Mouse (Mus musculus) hindbrain, embryonic 12.5 days (tissue): Measurements from ENCODE around the gene Agpat3. TPM values are rescaled to one million over a fixed set of nuclear protein-coding genes. Genes with fewer than 3 reads are reported as not detected.

Experiments used
- ATAC-seq: fragments of 200-750 bp; cut with Nextera tagmentation; 2 replicates; pipeline ENCODE4 v1.8.0; 2017; ENCODE audit warnings: moderate TSS enrichment; ENCODE audit not compliant: low FRiP score
- H3K27ac ChIP-seq: fragments of 300-500 bp; sonication (generic); 2 replicates; pipeline ENCODE4 v1.5.1; 2016; ENCODE audit warnings: mild to moderate bottlenecking
- H3K27me3 ChIP-seq: fragments of 300-500 bp; sonication (generic); 2 replicates; pipeline ENCODE4 v1.6.1; 2016; ENCODE audit warnings: mild to moderate bottlenecking
- H3K36me3 ChIP-seq: fragments of 300-500 bp; sonication (generic); 2 replicates; pipeline ENCODE4 v1.6.1; 2016; ENCODE audit warnings: mild to moderate bottlenecking
- H3K4me1 ChIP-seq: fragments of 300-500 bp; sonication (generic); 2 replicates; pipeline ENCODE4 v1.6.1; 2016
- H3K4me2 ChIP-seq: fragments of 300-500 bp; sonication (generic); replicated peaks from 2 replicates; pipeline ENCODE4 v1.6.1; 2016; ENCODE audit warnings: mild to moderate bottlenecking
- H3K4me3 ChIP-seq: fragments of 300-500 bp; sonication (generic); 2 replicates; pipeline ENCODE4 v1.5.1; 2016; ENCODE audit warnings: mild to moderate bottlenecking
- H3K9ac ChIP-seq: fragments of 300-500 bp; sonication (generic); 2 replicates; pipeline ENCODE4 v1.6.1; 2016; ENCODE audit warnings: mild to moderate bottlenecking, moderate library complexity
- H3K9me3 ChIP-seq: fragments of 300-500 bp; sonication (generic); replicated peaks from 2 replicates; pipeline ENCODE4 v1.6.1; 2016; ENCODE audit warnings: mild to moderate bottlenecking
- WGBS: fragments of 180-500 bp; shearing (Covaris S2); methylation state at CpG from one replicate; pipeline ENCODE4 v1.1.7; 2016; 5-methylcytosine and 5-hydroxymethylcytosine counted together
- polyA plus RNA-seq: library from polyadenylated mRNA; unstranded; fragments of >200 nt; fragmentation: Nextera tagmentation; extraction: Ambion mirVana; gene quantifications from 2 replicates; pipeline ENCODE4 v1.2.1, GENCODE M21; 2016

The Agpat3 gene
- polyA plus RNA-seq = 59.2 and 59.7 TPM in 2 replicates

GRCm38 (mm10) chr10:78351887-78352665 lies at the start of gene Agpat3:
Gene Agpat3, minus strand, starts transcription at chr10:78352489.
- Histone ChIP-seq H3K9me3 (no peaks in the 10 kb centered on the region), H3K4me1 (peaks cover 27% of the 10 kb centered on the region), H3K27ac (peak within 1 kb of the TSS; percentile 70), H3K9ac (peak within 1 kb of the TSS; percentile 98), H3K36me3 (no peaks in the 10 kb centered on the region), H3K4me2 (peak within 1 kb of the TSS; percentile 83), H3K4me3 (peak within 1 kb of the TSS; percentile 86), H3K27me3 (no peaks in the 10 kb centered on the region)
- peak; percentile 81 for ATAC-seq
- WGBS = 0% methylated on average over 68 of the region's 113 CpGs

GRCm38 (mm10) chr10:78401127-78401526 lies 48.8 kb upstream of the Agpat3 start:
- Histone ChIP-seq H3K9ac (no peak overlapping the region), H3K9me3 (no peaks in the 10 kb centered on the region), H3K4me3 (no peak overlapping the region), H3K27me3 (no peaks in the 10 kb centered on the region), H3K4me2 (no peak overlapping the region), H3K36me3 (peaks cover 69% of the 10 kb centered on the region), H3K27ac (no peak overlapping the region), H3K4me1 (peaks cover 19% of the 10 kb centered on the region)
- no peak for ATAC-seq
- WGBS = 90% methylated on average over 2 of the region's 2 CpGs

- Histone ChIP-seq H3K4me3 (no peak overlapping the region), H3K4me1 (peaks cover 26% of the 10 kb centered on the region), H3K9ac (no peak overlapping the region), H3K27ac (peak overlapping the region; percentile 48; the same call in 1 of the 2 replicates), H3K4me2 (no peak overlapping the region), H3K36me3 (peaks cover 52% of the 10 kb centered on the region), H3K9me3 (no peaks in the 10 kb centered on the region), H3K27me3 (no peaks in the 10 kb centered on the region)
- WGBS = 40% methylated on average over 17 of the region's 17 CpGs
- ATAC-seq = no peak
Measured at GRCm38 (mm10) chr10:78399090-78399657, 46.9 kb upstream of the Agpat3 start.

GRCm38 (mm10) chr10:78396625-78396885 lies 44.3 kb upstream of the Agpat3 start:
- Histone ChIP-seq H3K27ac (0 out of 2 replicates have a peak overlapping the region, but pooled peaks have one; percentile 0), H3K4me1 (peaks cover 27% of the 10 kb centered on the region), H3K4me3 (no peak overlapping the region), H3K4me2 (peak overlapping the region; percentile 24), H3K36me3 (peaks cover 26% of the 10 kb centered on the region), H3K9me3 (no peaks in the 10 kb centered on the region), H3K27me3 (peaks cover 12% of the 10 kb centered on the region), H3K9ac (no peak overlapping the region)
- WGBS = 47% methylated on average over 4 of the region's 4 CpGs
- peak; percentile 49 for ATAC-seq

GRCm38 (mm10) chr10:78395819-78396624 lies 43.7 kb upstream of the Agpat3 start:
- H3K36me3 ChIP-seq = peaks cover 20% of the 10 kb centered on the region
- H3K27me3 ChIP-seq = peaks cover 18% of the 10 kb centered on the region
- H3K27ac ChIP-seq = peak overlapping the region; percentile 8; the same call in 1 of the 2 replicates
- no peaks in the 10 kb centered on the region for H3K9me3 ChIP-seq
- 5% methylated on average over 17 of the region's 17 CpGs for WGBS
- no peak overlapping the region for H3K9ac ChIP-seq
- peak overlapping the region; percentile 24 for H3K4me2 ChIP-seq
- no peak overlapping the region for H3K4me3 ChIP-seq
- ATAC-seq = peak; percentile 71
- H3K4me1 ChIP-seq = peaks cover 27% of the 10 kb centered on the region

- no peak; the same call in 1 of the 2 replicates for ATAC-seq
- 94% methylated on average over 3 of the region's 3 CpGs for WGBS
- H3K27ac ChIP-seq = 0 out of 2 replicates have a peak overlapping the region, but pooled peaks have one; percentile 8
Measured at GRCm38 (mm10) chr10:78395377-78395776, 43.1 kb upstream of the Agpat3 start.

GRCm38 (mm10) chr10:78392072-78392471 lies 39.8 kb upstream of the Agpat3 start:
- Histone ChIP-seq H3K4me2 (peak overlapping the region; percentile 5; the same call in 1 of the 2 replicates), H3K4me1 (peaks cover 14% of the 10 kb centered on the region), H3K9me3 (no peaks in the 10 kb centered on the region), H3K4me3 (no peak overlapping the region), H3K27me3 (peaks cover 46% of the 10 kb centered on the region), H3K27ac (no peak overlapping the region), H3K36me3 (no peaks in the 10 kb centered on the region), H3K9ac (no peak overlapping the region)
- no peak for ATAC-seq
- WGBS = 2% methylated on average over 18 of the region's 18 CpGs

More at GRCm38 (mm10) chr10:78395377-78395776, 43.1 kb upstream of the Agpat3 start:
- no peak overlapping the region for H3K4me2 ChIP-seq
- no peaks in the 10 kb centered on the region for H3K9me3 ChIP-seq
- H3K4me3 ChIP-seq = no peak overlapping the region
- H3K27me3 ChIP-seq = peaks cover 24% of the 10 kb centered on the region
- peaks cover 27% of the 10 kb centered on the region for H3K4me1 ChIP-seq
- no peak overlapping the region for H3K9ac ChIP-seq
- H3K36me3 ChIP-seq = peaks cover 14% of the 10 kb centered on the region

GRCm38 (mm10) chr10:78390982-78391470 lies 38.7 kb upstream of the Agpat3 start:
- Histone ChIP-seq H3K4me2 (no peak overlapping the region), H3K9ac (no peak overlapping the region), H3K27ac (no peak overlapping the region), H3K9me3 (no peaks in the 10 kb centered on the region), H3K27me3 (peaks cover 46% of the 10 kb centered on the region), H3K36me3 (no peaks in the 10 kb centered on the region), H3K4me1 (peaks cover 7% of the 10 kb centered on the region; the same call in 1 of the 2 replicates), H3K4me3 (no peak overlapping the region)
- no peak for ATAC-seq
- WGBS = 8% methylated on average over 4 of the region's 4 CpGs

GRCm38 (mm10) chr10:78388216-78388980 lies 36.1 kb upstream of the Agpat3 start:
- H3K4me3 ChIP-seq = no peak overlapping the region
- 70% methylated on average over 20 of the region's 20 CpGs for WGBS
- 0 out of 2 replicates have a peak, but pooled peaks cover 2% of the 10 kb centered on the region for H3K4me1 ChIP-seq
- H3K36me3 ChIP-seq = no peaks in the 10 kb centered on the region
- no peaks in the 10 kb centered on the region for H3K9me3 ChIP-seq
- peak overlapping the region; percentile 35; the same call in 1 of the 2 replicates for H3K9ac ChIP-seq
- no peak overlapping the region for H3K4me2 ChIP-seq
- peaks cover 46% of the 10 kb centered on the region for H3K27me3 ChIP-seq
- no peak for ATAC-seq
- no peak overlapping the region for H3K27ac ChIP-seq

- Histone ChIP-seq H3K36me3 (no peaks in the 10 kb centered on the region), H3K9me3 (no peaks in the 10 kb centered on the region), H3K27ac (no peak overlapping the region), H3K4me2 (no peak overlapping the region), H3K27me3 (peaks cover 24% of the 10 kb centered on the region), H3K9ac (no peak overlapping the region), H3K4me1 (no peaks in the 10 kb centered on the region), H3K4me3 (no peak overlapping the region)
- WGBS = 69% methylated on average over 5 of the region's 5 CpGs
- no peak for ATAC-seq
Measured at GRCm38 (mm10) chr10:78385520-78385919, 33.2 kb upstream of the Agpat3 start.

GRCm38 (mm10) chr10:78383567-78383966 lies 31.3 kb upstream of the Agpat3 start:
- H3K27ac ChIP-seq = no peak overlapping the region
- peaks cover 5% of the 10 kb centered on the region; the same call in 1 of the 2 replicates for H3K27me3 ChIP-seq
- 78% methylated on average over 3 of the region's 3 CpGs for WGBS
- H3K9me3 ChIP-seq = no peaks in the 10 kb centered on the region
- no peaks in the 10 kb centered on the region for H3K36me3 ChIP-seq
- H3K4me3 ChIP-seq = no peak overlapping the region
- no peak overlapping the region for H3K4me2 ChIP-seq
- ATAC-seq = no peak
- H3K9ac ChIP-seq = no peak overlapping the region
- H3K4me1 ChIP-seq = no peaks in the 10 kb centered on the region
